In genomic region chr3:119362392-119362791, GRCm38 (mm10) we compare ENCODE assay signal across 27 mouse cellular contexts.
A peak's percentile ranks its signal among the peaks of the same experiment; 100 is the strongest.
DNase-seq lines count a peak whose midpoint lies in the region; ATAC-seq and TF ChIP-seq lines count a peak whose summit lies in the region.
"Had no signal": no experiment of that assay in that cellular context is flagged by ENCODE, and none has a peak within 500 bp of the region (broad histone marks: within the 10 kb centered on the region; RNA-seq: fewer than 3 reads in every experiment).

No protein-coding gene starts in this region.

- H3K27ac ChIP-seq in hindbrain, embryonic 13.5 days, result peak overlapping the region; percentile 36; the same call in 1 of the 2 replicates
- no peak overlapping the region for H3K27ac ChIP-seq in hindbrain, embryonic 16.5 days (ENCODE audit: low read depth, low read length)
- H3K27ac ChIP-seq in forebrain, embryonic 13.5 days, result peak overlapping the region; percentile 66
- H3K27ac ChIP-seq in hindbrain, embryonic 15.5 days (replicated peaks), result peak overlapping the region; percentile 25; the same call in 1 of the 2 replicates
- H3K27ac ChIP-seq: embryonic facial prominence, embryonic 10.5 days; heart, adult 2 months; heart, embryonic 13.5 days; kidney, embryonic 15.5 days; limb, embryonic 10.5 days; liver, embryonic 15.5 days; macrophage had no signal

- no peak for TF ChIP-seq CTCF in lung, adult 2 months (IDR thresholded peaks at IDR 0.05; ENCODE audit: insufficient read depth, low read length)

- no peak overlapping the region for H3K4me3 ChIP-seq in hindbrain, embryonic 13.5 days
- no peak overlapping the region for H3K4me3 ChIP-seq in hindbrain, embryonic 16.5 days (ENCODE audit: low read length)
- no peak overlapping the region for H3K4me3 ChIP-seq in forebrain, embryonic 13.5 days
- no peak overlapping the region for H3K4me3 ChIP-seq in hindbrain, embryonic 15.5 days
- H3K4me3 ChIP-seq in lung, adult 2 months (replicated peaks; ENCODE audit: extremely low read depth, low read depth, low read length), result no peak overlapping the region
- H3K4me3 ChIP-seq: embryonic facial prominence, embryonic 10.5 days; heart, adult 2 months; heart, embryonic 13.5 days; kidney, embryonic 15.5 days; limb, embryonic 10.5 days; liver, embryonic 15.5 days had no signal

- intact Hi-C loops in left cerebral cortex, postnatal 10 days (cut with DNase I), result no loop called here
- intact Hi-C loops in left cerebral cortex, postnatal 14 days (cut with DNase I), result no loop called here

- H3K4me1 ChIP-seq in hindbrain, embryonic 13.5 days (replicated peaks), result peaks cover 12% of the 10 kb centered on the region
- peaks cover 6% of the 10 kb centered on the region; the same call in 1 of the 2 replicates for H3K4me1 ChIP-seq in hindbrain, embryonic 16.5 days (ENCODE audit: control insufficient read depth, insufficient read depth, low read depth, low read length)
- peaks cover 23% of the 10 kb centered on the region for H3K4me1 ChIP-seq in forebrain, embryonic 13.5 days
- H3K4me1 ChIP-seq in hindbrain, embryonic 15.5 days (replicated peaks), result no peaks in the 10 kb centered on the region; the same call in 1 of the 2 replicates
- no peaks in the 10 kb centered on the region for H3K4me1 ChIP-seq in lung, adult 2 months (ENCODE audit: control insufficient read depth, insufficient read depth, low read length)
- H3K4me1 ChIP-seq: heart, embryonic 13.5 days; kidney, embryonic 15.5 days; limb, embryonic 10.5 days; liver, embryonic 15.5 days had no signal

- DNase-seq in Muller cell, postnatal 12 days (ENCODE audit: inconsistent ontology term), result peak; percentile 60
- DNase-seq in lung, adult 2 months, result no peak
- no peak for DNase-seq in left cerebral cortex, postnatal 10 days (ENCODE audit: extremely low spot score in 1 of 2, low spot score in 2 of 2)
- DNase-seq in left cerebral cortex, postnatal 14 days (ENCODE audit: low spot score in 2 of 2), result no peak
- DNase-seq: cerebellum, adult 11 months; cerebellum, adult 9-11 months; gastrocnemius, postnatal 25 days; heart, adult 2 months; heart, postnatal 14 days; kidney, adult 11 months; kidney, postnatal 36 days; liver; right cerebral cortex, postnatal 25 days; spleen, adult 18-20 months; thymus, postnatal 25 days had no signal

- no peaks in the 10 kb centered on the region for H3K36me3 ChIP-seq in hindbrain, embryonic 13.5 days
- H3K36me3 ChIP-seq in hindbrain, embryonic 16.5 days (ENCODE audit: control insufficient read depth, insufficient read depth, low read length), result no peaks in the 10 kb centered on the region
- no peaks in the 10 kb centered on the region for H3K36me3 ChIP-seq in forebrain, embryonic 13.5 days (ENCODE audit: poor library complexity, severe bottlenecking)
- no peaks in the 10 kb centered on the region for H3K36me3 ChIP-seq in hindbrain, embryonic 15.5 days
- H3K36me3 ChIP-seq: embryonic facial prominence, embryonic 10.5 days; heart, embryonic 13.5 days; kidney, embryonic 15.5 days; limb, embryonic 10.5 days; liver, embryonic 15.5 days had no signal

- H3K4me2 ChIP-seq in hindbrain, embryonic 13.5 days, result peak overlapping the region; percentile 29; the same call in 1 of the 2 replicates
- no peak overlapping the region; the same call in 1 of the 2 replicates for H3K4me2 ChIP-seq in hindbrain, embryonic 16.5 days (ENCODE audit: low read length)
- H3K4me2 ChIP-seq in forebrain, embryonic 13.5 days, result no peak overlapping the region
- peak overlapping the region; percentile 28 for H3K4me2 ChIP-seq in hindbrain, embryonic 15.5 days
- H3K4me2 ChIP-seq: heart, embryonic 13.5 days; kidney, embryonic 15.5 days; liver, embryonic 15.5 days had no signal

- WGBS in hindbrain, embryonic 13.5 days, result 52% methylated on average over 3 of the region's 3 CpGs
- 42% methylated on average over 3 of the region's 3 CpGs for WGBS in hindbrain, embryonic 16.5 days
- WGBS in forebrain, embryonic 13.5 days, result 14% methylated on average over 3 of the region's 3 CpGs
- 42% methylated on average over 3 of the region's 3 CpGs for WGBS in hindbrain, embryonic 15.5 days
- 80% methylated on average over 3 of the region's 3 CpGs for WGBS in lung, adult 2 months

- no peaks in the 10 kb centered on the region for H3K27me3 ChIP-seq in hindbrain, embryonic 13.5 days
- H3K27me3 ChIP-seq in hindbrain, embryonic 16.5 days (replicated peaks; ENCODE audit: control insufficient read depth, insufficient read depth, low read length), result no peaks in the 10 kb centered on the region
- H3K27me3 ChIP-seq in forebrain, embryonic 13.5 days, result no peaks in the 10 kb centered on the region
- H3K27me3 ChIP-seq in hindbrain, embryonic 15.5 days, result no peaks in the 10 kb centered on the region
- H3K27me3 ChIP-seq: heart, embryonic 13.5 days; kidney, embryonic 15.5 days; liver, embryonic 15.5 days; Patski had no signal

- H3K9me3 ChIP-seq in hindbrain, embryonic 13.5 days, result no peaks in the 10 kb centered on the region
- H3K9me3 ChIP-seq in hindbrain, embryonic 16.5 days (ENCODE audit: control insufficient read depth, low read length), result no peaks in the 10 kb centered on the region
- no peaks in the 10 kb centered on the region for H3K9me3 ChIP-seq in forebrain, embryonic 13.5 days (replicated peaks)
- no peaks in the 10 kb centered on the region for H3K9me3 ChIP-seq in hindbrain, embryonic 15.5 days
- H3K9me3 ChIP-seq: embryonic facial prominence, embryonic 10.5 days; heart, embryonic 13.5 days; kidney, embryonic 15.5 days; limb, embryonic 10.5 days; liver, embryonic 15.5 days had no signal

- ATAC-seq in hindbrain, embryonic 13.5 days (ENCODE audit: low FRiP score), result peak; percentile 21; the same call in 1 of the 2 replicates
- no peak for ATAC-seq in hindbrain, embryonic 16.5 days
- ATAC-seq in forebrain, embryonic 13.5 days, result no peak; the same call in none of the 2 replicates
- peak; percentile 15; the same call in 1 of the 2 replicates for ATAC-seq in hindbrain, embryonic 15.5 days (ENCODE audit: low FRiP score, low read depth)
- ATAC-seq: CD4-positive, CD25-positive, alpha-beta regulatory T cell, adult 4 months had no signal

- TF ChIP-seq POLR2A in lung, adult 2 months (IDR thresholded peaks at IDR 0.05; ENCODE audit: borderline replicate concordance, extremely low read depth, low read depth, low read length), result no peak

- H3K9ac ChIP-seq in hindbrain, embryonic 13.5 days, result no peak overlapping the region
- no peak overlapping the region for H3K9ac ChIP-seq in hindbrain, embryonic 16.5 days (ENCODE audit: low read depth, low read length)
- no peak overlapping the region for H3K9ac ChIP-seq in forebrain, embryonic 13.5 days
- H3K9ac ChIP-seq in hindbrain, embryonic 15.5 days, result no peak overlapping the region
- H3K9ac ChIP-seq: heart, embryonic 13.5 days; kidney, embryonic 15.5 days; liver, embryonic 15.5 days had no signal

Comparison
In these comparisons a context has a peak if more than half of its experiments do, and no peak if none do; other contexts are left out.
1. ATAC-seq: peak in hindbrain, embryonic 13.5 days (single experiment) and hindbrain, embryonic 15.5 days (single experiment); none in hindbrain, embryonic 16.5 days (single experiment) and forebrain, embryonic 13.5 days (single experiment).
2. H3K4me2 ChIP-seq: peak in hindbrain, embryonic 13.5 days (single experiment) and hindbrain, embryonic 15.5 days (single experiment); none in hindbrain, embryonic 16.5 days (single experiment) and forebrain, embryonic 13.5 days (single experiment).